In the genomic region with DNA sequence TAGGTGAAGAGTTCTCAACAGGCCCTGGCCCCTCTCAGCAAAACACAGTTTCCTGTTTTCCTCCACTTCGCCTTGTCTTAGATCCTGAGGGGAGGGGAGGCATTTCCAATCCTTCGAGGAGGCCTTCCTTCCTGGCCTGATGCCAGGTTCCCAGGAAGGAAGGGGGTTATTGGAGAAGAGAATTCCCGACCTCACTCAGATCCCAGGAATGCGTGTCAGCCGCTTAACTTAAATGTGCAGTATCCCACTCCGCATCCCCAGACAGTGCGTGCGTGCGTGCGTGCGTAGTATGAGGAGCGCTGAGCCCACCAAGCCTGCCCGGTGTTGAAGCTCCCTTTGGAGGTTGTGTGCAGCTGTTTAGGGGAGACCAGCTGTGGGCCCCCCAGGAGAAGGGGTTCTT, we compare ENCODE assay signal across 8 mouse cellular contexts. TPM values are rescaled to one million over a fixed set of nuclear protein-coding genes. Genes with fewer than 3 reads are reported as not detected.
A peak's percentile ranks its signal among the peaks of the same experiment; 100 is the strongest.
DNase-seq lines count a peak whose midpoint lies in the region; ATAC-seq lines count a peak whose summit lies in the region.
"Had no signal": no experiment of that assay in that cellular context is flagged by ENCODE, and none has a peak within 500 bp of the region (broad histone marks: within the 10 kb centered on the region; RNA-seq: fewer than 3 reads in every experiment).

No protein-coding gene starts in this region.

- 0 out of 2 replicates have a peak, but pooled peaks cover 8% of the 10 kb centered on the region for H3K36me3 ChIP-seq in hindbrain, embryonic 12.5 days
- peaks cover 36% of the 10 kb centered on the region for H3K36me3 ChIP-seq in hindbrain, embryonic 10.5 days
- peaks cover 15% of the 10 kb centered on the region; the same call in 1 of the 2 replicates for H3K36me3 ChIP-seq in midbrain, embryonic 13.5 days
- H3K36me3 ChIP-seq in midbrain, embryonic 15.5 days (replicated peaks) = no peaks in the 10 kb centered on the region
- H3K36me3 ChIP-seq in embryonic facial prominence, embryonic 13.5 days = peaks cover 7% of the 10 kb centered on the region; the same call in 1 of the 2 replicates

- WGBS in hindbrain, embryonic 12.5 days = 66% methylated on average over 13 of the region's 13 CpGs
- WGBS in hindbrain, embryonic 10.5 days = 87% methylated on average over 13 of the region's 13 CpGs
- 68% methylated on average over 13 of the region's 13 CpGs for WGBS in midbrain, embryonic 13.5 days
- WGBS in midbrain, embryonic 15.5 days = 54% methylated on average over 13 of the region's 13 CpGs
- WGBS in embryonic facial prominence, embryonic 13.5 days = 25% methylated on average over 13 of the region's 13 CpGs

- H3K27me3 ChIP-seq in hindbrain, embryonic 12.5 days = no peaks in the 10 kb centered on the region
- H3K27me3 ChIP-seq in hindbrain, embryonic 10.5 days (ENCODE audit: insufficient read depth, poor library complexity, severe bottlenecking) = no peaks in the 10 kb centered on the region
- H3K27me3 ChIP-seq in midbrain, embryonic 13.5 days = no peaks in the 10 kb centered on the region
- no peaks in the 10 kb centered on the region for H3K27me3 ChIP-seq in midbrain, embryonic 15.5 days (replicated peaks)
- H3K27me3 ChIP-seq in embryonic facial prominence, embryonic 13.5 days = no peaks in the 10 kb centered on the region

- no peak overlapping the region for H3K9ac ChIP-seq in hindbrain, embryonic 12.5 days
- no peak overlapping the region for H3K9ac ChIP-seq in midbrain, embryonic 13.5 days (replicated peaks)
- H3K9ac ChIP-seq in midbrain, embryonic 15.5 days = no peak overlapping the region
- no peak overlapping the region for H3K9ac ChIP-seq in embryonic facial prominence, embryonic 13.5 days

- no peak overlapping the region for H3K27ac ChIP-seq in hindbrain, embryonic 12.5 days
- no peak overlapping the region for H3K27ac ChIP-seq in hindbrain, embryonic 10.5 days
- H3K27ac ChIP-seq in midbrain, embryonic 13.5 days = no peak overlapping the region
- H3K27ac ChIP-seq in midbrain, embryonic 15.5 days = no peak overlapping the region
- H3K27ac ChIP-seq in embryonic facial prominence, embryonic 13.5 days = peak overlapping the region; percentile 84

- intact Hi-C loops in left cerebral cortex, postnatal 36 days (cut with DNase I) = loop anchor here (5.0 kb wide), 1 partner anchor 44 kb away; no protein-coding TSS in a partner anchor

- H3K4me1 ChIP-seq in hindbrain, embryonic 12.5 days = peaks cover 24% of the 10 kb centered on the region
- peaks cover 15% of the 10 kb centered on the region for H3K4me1 ChIP-seq in hindbrain, embryonic 10.5 days (replicated peaks)
- H3K4me1 ChIP-seq in midbrain, embryonic 13.5 days (replicated peaks) = peaks cover 31% of the 10 kb centered on the region
- H3K4me1 ChIP-seq in midbrain, embryonic 15.5 days = peaks cover 19% of the 10 kb centered on the region
- H3K4me1 ChIP-seq in embryonic facial prominence, embryonic 13.5 days = peaks cover 34% of the 10 kb centered on the region

- DNase-seq in hindbrain, embryonic 10.5 days (ENCODE audit: low spot score) = no peak
- DNase-seq in mesoderm, embryonic 11.5 days (ENCODE audit: low read depth, low spot score) = peak; percentile 71
- no peak for DNase-seq in left cerebral cortex, postnatal 36 days (ENCODE audit: low spot score in 2 of 2)
- DNase-seq: right cerebral cortex, postnatal 14 days had no signal

- no peak overlapping the region for H3K4me2 ChIP-seq in hindbrain, embryonic 12.5 days (replicated peaks)
- no peak overlapping the region for H3K4me2 ChIP-seq in midbrain, embryonic 13.5 days (replicated peaks)
- no peak overlapping the region for H3K4me2 ChIP-seq in midbrain, embryonic 15.5 days
- peak overlapping the region; percentile 39 for H3K4me2 ChIP-seq in embryonic facial prominence, embryonic 13.5 days

- H3K4me3 ChIP-seq in hindbrain, embryonic 12.5 days = no peak overlapping the region
- H3K4me3 ChIP-seq in hindbrain, embryonic 10.5 days = no peak overlapping the region
- H3K4me3 ChIP-seq in midbrain, embryonic 13.5 days (replicated peaks) = no peak overlapping the region
- no peak overlapping the region for H3K4me3 ChIP-seq in midbrain, embryonic 15.5 days
- H3K4me3 ChIP-seq in embryonic facial prominence, embryonic 13.5 days = no peak overlapping the region

- no peaks in the 10 kb centered on the region for H3K9me3 ChIP-seq in hindbrain, embryonic 12.5 days (replicated peaks)
- no peaks in the 10 kb centered on the region for H3K9me3 ChIP-seq in hindbrain, embryonic 10.5 days
- H3K9me3 ChIP-seq in midbrain, embryonic 13.5 days = no peaks in the 10 kb centered on the region
- H3K9me3 ChIP-seq in midbrain, embryonic 15.5 days = no peaks in the 10 kb centered on the region
- H3K9me3 ChIP-seq in embryonic facial prominence, embryonic 13.5 days = no peaks in the 10 kb centered on the region

- ATAC-seq in hindbrain, embryonic 12.5 days (ENCODE audit: low FRiP score) = 0 out of 2 replicates have a peak, but pooled peaks have one; percentile 53
- peak; percentile 59 for ATAC-seq in midbrain, embryonic 13.5 days
- ATAC-seq in midbrain, embryonic 15.5 days (replicated peaks) = no peak
- 0 out of 2 replicates have a peak, but pooled peaks have one; percentile 45 for ATAC-seq in embryonic facial prominence, embryonic 13.5 days (ENCODE audit: insufficient number of reproducible peaks, insufficient read depth, low FRiP score, low TSS enrichment, low read depth)

RNA-seq across cellular contexts. Expression of a gene that starts 44.9 kb away (rescaled TPM):
- polyA plus RNA-seq in hindbrain, embryonic 12.5 days (2016; fragmentation: Nextera tagmentation; extraction: Ambion mirVana) = 45.0 and 45.1 TPM in 2 replicates
- 44.4 and 47.0 TPM in 2 replicates for polyA plus RNA-seq in hindbrain, embryonic 10.5 days (2016; fragmentation: Nextera tagmentation; extraction: Ambion mirVana)
- 51.6 and 51.9 TPM in 2 replicates for polyA plus RNA-seq in midbrain, embryonic 13.5 days (2015; fragmentation: Nextera tagmentation; extraction: Ambion mirVana)
- polyA plus RNA-seq in midbrain, embryonic 15.5 days (2015; fragmentation: Nextera tagmentation; extraction: Ambion mirVana) = 62.0 and 65.7 TPM in 2 replicates
- polyA plus RNA-seq in embryonic facial prominence, embryonic 13.5 days (2015; fragmentation: Nextera tagmentation; extraction: Ambion mirVana) = 39.9 and 43.9 TPM in 2 replicates
- total RNA-seq in left cerebral cortex, postnatal 36 days (2021) = 10 to 100 TPM; 54.1 to 66.5 TPM
